Mouse (Mus musculus): ENCODE measurements around the gene Zfp575. TPM values are rescaled to one million over a fixed set of nuclear protein-coding genes. Genes with fewer than 3 reads are reported as not detected.

Zfp575 gene
- polyA plus RNA-seq, 1 experiment from 2014 or later = 7.3 TPM

DNA sequence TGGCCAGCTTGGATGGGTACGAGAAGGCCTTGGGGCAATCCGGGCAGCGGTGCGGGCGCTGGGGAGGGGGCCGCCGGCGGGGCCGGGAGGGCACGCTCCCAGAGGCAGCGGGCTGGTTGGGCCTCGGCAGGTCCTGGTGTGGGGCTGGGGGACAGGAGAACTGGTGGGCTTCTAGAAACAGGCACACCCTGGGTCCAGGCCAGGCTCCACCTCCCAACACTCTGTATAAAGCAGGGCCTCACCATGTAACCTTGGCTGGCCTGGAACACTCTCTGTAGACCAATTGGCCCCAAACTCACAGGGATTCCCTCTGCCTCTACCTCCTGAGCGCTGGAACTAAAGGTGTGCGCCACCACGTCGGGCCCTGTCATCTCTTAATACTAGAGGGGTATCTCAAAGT lies 1.4 kb downstream of the Zfp575 start:
- H3K4me3 ChIP-seq = no peak overlapping the region; the same call in 1 of the 2 replicates
- H3K27me3 ChIP-seq = peaks cover 31% of the 10 kb centered on the region
- no peak overlapping the region for H3K27ac ChIP-seq
- no peak overlapping the region for H3K9ac ChIP-seq
- ATAC-seq (ENCODE audit: insufficient number of reproducible peaks, insufficient read depth, low FRiP score, low TSS enrichment, low read depth) = 0 out of 2 replicates have a peak, but pooled peaks have one; percentile 17
- H3K36me3 ChIP-seq = no peaks in the 10 kb centered on the region
- peaks cover 10% of the 10 kb centered on the region for H3K4me1 ChIP-seq
- no peak overlapping the region for H3K4me2 ChIP-seq
- H3K9me3 ChIP-seq = no peaks in the 10 kb centered on the region
- WGBS = 39% methylated on average over 16 of the region's 16 CpGs

DNA sequence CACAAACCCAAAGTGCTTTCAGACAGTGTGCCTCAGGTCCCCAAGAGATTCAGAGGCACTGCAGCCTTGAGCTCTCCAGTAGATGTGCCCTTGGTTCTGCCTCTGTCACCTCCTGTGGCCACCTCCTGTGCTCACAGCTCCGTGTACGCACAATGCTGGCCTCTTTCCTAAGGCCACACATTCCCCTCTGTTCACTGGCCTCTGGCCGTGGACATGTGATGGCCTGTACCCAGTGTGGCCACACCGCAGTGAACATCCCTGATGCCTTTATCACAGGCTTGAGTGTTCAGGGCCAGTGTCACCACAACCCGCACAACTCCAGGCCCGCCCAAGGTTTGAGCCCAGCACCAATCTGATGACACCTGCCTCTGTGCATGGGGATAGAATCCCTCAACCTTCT lies 2.6 kb downstream of the Zfp575 start:
- no peak for ATAC-seq (ENCODE audit: insufficient number of reproducible peaks, insufficient read depth, low FRiP score, low TSS enrichment, low read depth)
- Histone ChIP-seq H3K27me3 (peaks cover 31% of the 10 kb centered on the region), H3K4me2 (no peak overlapping the region), H3K9me3 (no peaks in the 10 kb centered on the region), H3K4me1 (peaks cover 10% of the 10 kb centered on the region), H3K27ac (no peak overlapping the region), H3K4me3 (no peak overlapping the region), H3K9ac (no peak overlapping the region), H3K36me3 (no peaks in the 10 kb centered on the region)
- 87% methylated on average over 6 of the region's 6 CpGs for WGBS

DNA sequence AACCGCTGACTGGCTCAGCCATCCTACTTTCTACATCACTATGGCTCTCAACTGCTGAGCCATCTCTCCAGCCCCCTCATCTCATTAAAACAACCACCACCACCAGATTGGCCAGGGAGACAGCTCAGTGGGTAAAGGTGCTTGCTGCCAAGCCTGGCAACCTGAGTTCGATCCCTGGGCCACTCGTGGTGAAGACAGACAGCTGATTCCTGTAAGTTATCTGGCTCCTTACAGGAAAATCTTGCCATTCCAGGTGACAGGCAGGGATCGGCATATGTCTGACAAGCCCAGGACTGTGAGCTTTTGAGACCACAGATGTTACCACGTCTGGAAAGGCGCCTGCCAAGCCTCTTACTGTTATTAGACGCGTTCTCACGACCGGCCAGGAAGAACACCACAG lies 9.6 kb downstream of the Zfp575 start:
- Histone ChIP-seq H3K9ac (no peak overlapping the region), H3K27me3 (no peaks in the 10 kb centered on the region), H3K36me3 (peaks cover 7% of the 10 kb centered on the region; the same call in 1 of the 2 replicates), H3K4me3 (no peak overlapping the region), H3K4me2 (no peak overlapping the region), H3K9me3 (no peaks in the 10 kb centered on the region), H3K27ac (no peak overlapping the region), H3K4me1 (no peaks in the 10 kb centered on the region)
- WGBS = 92% methylated on average over 10 of the region's 10 CpGs
- no peak for ATAC-seq (ENCODE audit: insufficient number of reproducible peaks, insufficient read depth, low FRiP score, low TSS enrichment, low read depth)

DNA sequence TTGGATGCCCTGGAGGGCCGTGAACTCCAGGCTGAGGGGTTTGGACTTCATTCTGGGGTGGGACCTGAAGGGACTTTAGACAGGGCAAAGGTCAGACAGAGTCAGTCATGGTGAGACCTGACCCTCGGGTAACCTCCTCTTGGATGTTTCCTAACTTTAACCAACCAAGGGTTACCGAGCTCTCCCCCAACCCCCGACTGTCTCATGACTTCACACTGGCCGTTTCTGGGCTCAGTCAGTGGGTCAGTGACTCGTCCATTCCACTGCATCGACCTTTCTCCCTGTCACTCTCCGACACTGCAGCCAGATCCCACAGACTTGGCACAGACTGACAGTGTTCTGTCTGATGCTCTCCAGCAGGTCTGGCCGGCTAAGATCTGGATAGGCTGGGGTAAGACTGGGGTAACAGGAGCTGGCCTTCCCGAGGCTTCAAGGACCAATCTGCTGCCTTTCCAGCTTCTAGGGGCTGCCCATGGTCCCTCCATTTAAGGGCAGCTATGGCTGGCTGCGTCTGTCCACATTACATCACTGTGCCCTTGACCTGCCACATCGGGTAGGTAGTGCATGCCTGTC lies 13.1 kb downstream of the Zfp575 start:
- Histone ChIP-seq H3K4me1 (no peaks in the 10 kb centered on the region), H3K36me3 (peaks cover 40% of the 10 kb centered on the region), H3K9ac (no peak overlapping the region), H3K4me2 (no peak overlapping the region), H3K27ac (no peak overlapping the region), H3K9me3 (no peaks in the 10 kb centered on the region), H3K4me3 (no peak overlapping the region), H3K27me3 (no peaks in the 10 kb centered on the region)
- ATAC-seq (ENCODE audit: insufficient number of reproducible peaks, insufficient read depth, low FRiP score, low TSS enrichment, low read depth) = no peak
- 47% methylated on average over 12 of the region's 12 CpGs for WGBS

DNA sequence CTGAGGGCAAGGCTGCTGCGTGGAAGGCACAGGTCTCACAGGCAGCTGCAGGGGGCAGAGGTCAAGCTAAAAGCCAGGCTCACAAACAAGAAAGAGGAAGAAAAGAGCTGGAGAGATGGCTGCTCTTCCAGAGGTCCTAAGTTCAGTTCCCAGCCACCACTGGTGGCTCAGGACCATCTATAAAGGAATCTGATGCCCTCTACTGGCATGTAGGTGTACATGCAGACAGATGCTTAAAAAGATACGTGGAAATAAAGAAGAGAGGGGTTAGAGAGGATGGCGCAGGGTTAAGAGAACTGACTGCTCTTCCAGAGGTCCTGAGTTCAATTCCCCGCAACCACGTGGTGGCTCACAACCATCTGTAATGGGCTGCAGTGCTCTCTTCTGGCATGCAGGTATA lies 15.0 kb downstream of the Zfp575 start:
- no peaks in the 10 kb centered on the region for H3K27me3 ChIP-seq
- WGBS = 57% methylated on average over 5 of the region's 5 CpGs
- no peaks in the 10 kb centered on the region for H3K4me1 ChIP-seq
- H3K9ac ChIP-seq = no peak overlapping the region
- H3K9me3 ChIP-seq = no peaks in the 10 kb centered on the region
- H3K4me2 ChIP-seq = no peak overlapping the region
- no peak for ATAC-seq (ENCODE audit: insufficient number of reproducible peaks, insufficient read depth, low FRiP score, low TSS enrichment, low read depth)
- H3K4me3 ChIP-seq = no peak overlapping the region
- H3K27ac ChIP-seq = no peak overlapping the region
- peaks cover 58% of the 10 kb centered on the region for H3K36me3 ChIP-seq

DNA sequence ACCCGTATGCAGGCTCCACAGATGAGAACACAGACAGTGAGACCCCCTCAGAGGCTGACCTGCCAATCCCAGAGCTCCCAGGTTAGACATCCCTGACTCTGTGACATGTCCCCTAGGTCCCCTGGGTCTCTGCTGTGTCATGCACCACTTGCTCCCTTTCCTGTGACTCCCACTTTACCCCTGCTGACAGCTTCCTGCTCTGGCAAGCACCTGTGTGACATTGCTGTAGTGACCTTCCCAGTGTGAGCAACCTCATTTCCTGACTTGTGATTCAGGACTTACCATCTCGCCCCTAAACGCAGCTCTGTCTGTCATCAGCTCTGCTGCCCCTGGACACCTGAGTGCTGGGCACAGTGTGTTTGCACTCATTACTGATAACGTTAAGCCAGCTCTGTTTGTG lies 16.4 kb downstream of the Zfp575 start:
- Histone ChIP-seq H3K9me3 (no peaks in the 10 kb centered on the region), H3K4me1 (no peaks in the 10 kb centered on the region), H3K4me3 (no peak overlapping the region), H3K27me3 (no peaks in the 10 kb centered on the region), H3K27ac (no peak overlapping the region), H3K36me3 (peaks cover 72% of the 10 kb centered on the region), H3K4me2 (no peak overlapping the region), H3K9ac (no peak overlapping the region)
- 88% methylated on average over 4 of the region's 4 CpGs for WGBS
- ATAC-seq (ENCODE audit: insufficient number of reproducible peaks, insufficient read depth, low FRiP score, low TSS enrichment, low read depth) = no peak

DNA sequence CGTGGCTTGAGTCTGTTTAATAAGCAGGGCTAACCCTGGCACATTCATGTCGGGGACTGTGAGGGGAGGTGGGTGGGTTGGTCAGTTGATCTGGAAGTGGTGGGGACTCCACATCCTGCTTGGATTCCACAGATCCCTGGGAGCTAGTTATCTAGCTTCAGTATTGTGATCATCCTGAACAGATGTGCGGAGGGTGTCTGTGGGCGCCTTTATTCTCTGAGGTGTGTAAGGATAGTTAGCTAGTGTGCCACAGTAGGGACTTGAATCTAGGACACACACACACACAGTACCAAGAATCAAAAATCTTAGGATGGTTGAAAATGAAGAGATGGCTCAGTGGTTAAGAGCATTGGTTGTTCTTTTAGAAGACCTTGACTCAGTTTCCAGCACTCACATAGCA lies 18.9 kb downstream of the Zfp575 start:
- no peak overlapping the region for H3K4me2 ChIP-seq
- no peak for ATAC-seq (ENCODE audit: insufficient number of reproducible peaks, insufficient read depth, low FRiP score, low TSS enrichment, low read depth)
- WGBS = 87% methylated on average over 4 of the region's 4 CpGs
- H3K27me3 ChIP-seq = no peaks in the 10 kb centered on the region
- H3K9ac ChIP-seq = no peak overlapping the region
- peaks cover 94% of the 10 kb centered on the region for H3K36me3 ChIP-seq
- no peaks in the 10 kb centered on the region for H3K4me1 ChIP-seq
- H3K9me3 ChIP-seq = no peaks in the 10 kb centered on the region
- no peak overlapping the region for H3K27ac ChIP-seq
- H3K4me3 ChIP-seq = no peak overlapping the region

DNA sequence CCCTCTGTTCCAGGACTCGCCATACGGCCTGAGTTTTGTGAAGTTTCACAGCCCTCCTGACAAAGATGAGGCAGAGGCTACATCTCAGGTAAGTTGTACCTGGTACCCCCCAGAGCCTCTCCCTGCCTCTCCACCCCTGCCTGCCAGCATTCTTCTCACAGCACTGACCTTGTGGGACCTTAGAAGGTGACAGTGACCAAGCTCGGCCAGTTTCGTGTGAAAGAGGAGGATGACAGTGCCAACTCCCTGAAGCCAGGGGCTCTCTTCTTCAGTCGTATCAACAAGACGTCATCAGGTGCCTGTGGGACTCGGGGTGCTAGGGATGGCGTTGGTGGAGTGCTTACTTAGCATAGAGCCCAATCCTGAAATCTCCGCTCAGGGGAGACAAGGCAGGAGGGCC lies 21.2 kb downstream of the Zfp575 start:
- H3K9me3 ChIP-seq = no peaks in the 10 kb centered on the region
- no peak for ATAC-seq (ENCODE audit: insufficient number of reproducible peaks, insufficient read depth, low FRiP score, low TSS enrichment, low read depth)
- H3K27me3 ChIP-seq = no peaks in the 10 kb centered on the region
- peaks cover 90% of the 10 kb centered on the region for H3K36me3 ChIP-seq
- WGBS = 94% methylated on average over 9 of the region's 9 CpGs
- H3K4me3 ChIP-seq = no peak overlapping the region
- H3K4me2 ChIP-seq = no peak overlapping the region
- no peak overlapping the region for H3K27ac ChIP-seq
- no peaks in the 10 kb centered on the region for H3K4me1 ChIP-seq
- H3K9ac ChIP-seq = no peak overlapping the region

DNA sequence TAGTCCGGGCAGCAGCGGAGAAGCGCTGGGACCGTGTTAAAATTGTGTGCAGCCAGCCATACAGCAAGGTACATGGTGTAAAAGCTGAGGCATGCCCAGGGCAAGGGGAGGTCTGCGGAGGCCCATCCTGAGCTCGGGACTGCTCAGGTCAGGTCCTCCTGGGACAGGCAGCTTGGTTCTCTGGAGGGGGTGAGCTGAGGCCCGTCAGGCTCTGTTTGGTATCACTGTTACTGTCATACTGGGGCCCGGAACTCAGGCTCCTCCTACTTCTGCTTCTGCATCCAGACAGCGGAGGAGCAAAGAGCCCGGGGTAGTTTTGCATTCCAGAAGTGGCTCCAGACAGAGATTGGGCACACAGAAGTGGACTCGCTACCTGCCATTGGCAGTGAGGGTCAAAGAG lies 21.8 kb downstream of the Zfp575 start:
- ATAC-seq (ENCODE audit: insufficient number of reproducible peaks, insufficient read depth, low FRiP score, low TSS enrichment, low read depth) = no peak
- Histone ChIP-seq H3K27ac (no peak overlapping the region), H3K36me3 (peaks cover 89% of the 10 kb centered on the region), H3K9me3 (no peaks in the 10 kb centered on the region), H3K4me2 (no peak overlapping the region), H3K27me3 (no peaks in the 10 kb centered on the region), H3K4me1 (no peaks in the 10 kb centered on the region), H3K4me3 (no peak overlapping the region), H3K9ac (no peak overlapping the region)
- WGBS = 89% methylated on average over 11 of the region's 11 CpGs

DNA sequence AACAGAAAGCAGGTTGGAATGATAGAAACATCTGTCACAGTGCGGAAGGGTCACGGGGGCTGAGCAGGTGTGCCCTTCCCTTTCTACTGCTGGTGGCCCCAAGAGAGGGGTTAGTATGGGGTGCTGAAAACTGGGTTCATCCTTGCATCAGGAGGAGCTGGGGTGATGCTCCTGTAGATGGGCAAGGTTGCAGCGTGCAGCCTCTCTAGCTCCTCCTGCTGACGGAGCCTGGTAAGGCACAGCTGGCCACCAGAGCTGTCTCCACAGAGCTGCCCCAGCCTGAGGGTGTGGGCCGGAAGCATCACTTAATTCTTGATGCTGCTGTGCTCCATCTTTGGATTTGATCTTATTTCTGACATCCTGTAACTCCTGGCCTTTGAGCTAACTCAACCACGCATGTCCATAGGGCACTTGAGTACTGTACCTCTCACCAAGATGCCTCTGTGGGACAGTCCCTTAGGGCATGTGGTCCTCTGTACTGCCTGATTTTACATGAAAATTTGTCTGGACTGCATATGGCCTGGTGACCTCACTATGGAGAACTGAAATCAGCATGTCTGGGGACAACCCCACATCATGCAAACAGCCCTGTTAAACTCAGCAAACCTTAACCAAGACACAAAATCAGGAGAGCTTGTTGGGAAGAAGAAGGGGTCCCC lies 22.7 kb downstream of the Zfp575 start:
- Histone ChIP-seq H3K9ac (no peak overlapping the region), H3K27ac (no peak overlapping the region), H3K27me3 (no peaks in the 10 kb centered on the region), H3K9me3 (no peaks in the 10 kb centered on the region), H3K36me3 (peaks cover 89% of the 10 kb centered on the region), H3K4me2 (no peak overlapping the region), H3K4me3 (no peak overlapping the region), H3K4me1 (no peaks in the 10 kb centered on the region)
- WGBS = 58% methylated on average over 6 of the region's 6 CpGs
- no peak for ATAC-seq (ENCODE audit: insufficient number of reproducible peaks, insufficient read depth, low FRiP score, low TSS enrichment, low read depth)

GRCm38 (mm10) chr7:24563837-24564206 lies 23.6 kb downstream of the Zfp575 start:
- peaks cover 86% of the 10 kb centered on the region for H3K36me3 ChIP-seq
- H3K27me3 ChIP-seq = no peaks in the 10 kb centered on the region
- H3K27ac ChIP-seq = no peak overlapping the region
- 90% methylated on average over 4 of the region's 4 CpGs for WGBS
- H3K9ac ChIP-seq = no peak overlapping the region
- no peak overlapping the region for H3K4me2 ChIP-seq
- H3K4me3 ChIP-seq = no peak overlapping the region
- H3K4me1 ChIP-seq = no peaks in the 10 kb centered on the region
- H3K9me3 ChIP-seq = no peaks in the 10 kb centered on the region
- no peak for ATAC-seq (ENCODE audit: insufficient number of reproducible peaks, insufficient read depth, low FRiP score, low TSS enrichment, low read depth)

GRCm38 (mm10) chr7:24563191-24563836 lies 24.1 kb downstream of the Zfp575 start:
- Histone ChIP-seq H3K27me3 (no peaks in the 10 kb centered on the region), H3K9me3 (no peaks in the 10 kb centered on the region), H3K4me3 (no peak overlapping the region), H3K4me1 (no peaks in the 10 kb centered on the region), H3K36me3 (peaks cover 85% of the 10 kb centered on the region), H3K4me2 (no peak overlapping the region), H3K9ac (no peak overlapping the region), H3K27ac (no peak overlapping the region)
- 89% methylated on average over 8 of the region's 8 CpGs for WGBS
- no peak for ATAC-seq (ENCODE audit: insufficient number of reproducible peaks, insufficient read depth, low FRiP score, low TSS enrichment, low read depth)

Measured in embryonic facial prominence, embryonic 13.5 days (tissue).